16 mouse cellular contexts compared by ENCODE assay signal in genomic region chr16:96161336-96161735, GRCm38 (mm10).
"Had no signal": no experiment of that assay in that cellular context is flagged by ENCODE, and none has a peak within 500 bp of the region (broad histone marks: within the 10 kb centered on the region; RNA-seq: fewer than 3 reads in every experiment).

No protein-coding gene starts in this region.

- H3K27ac ChIP-seq: kidney, postnatal 0 days; layer of hippocampus, adult 2 months; limb, embryonic 10.5 days; liver, embryonic 15.5 days; midbrain, embryonic 10.5 days; neural tube, embryonic 15.5 days had no signal

- H3K36me3 ChIP-seq: neural tube, embryonic 15.5 days had no signal

- H3K4me2 ChIP-seq: liver, embryonic 11.5 days; liver, embryonic 15.5 days; neural tube, embryonic 15.5 days had no signal

- H3K9ac ChIP-seq: liver, embryonic 15.5 days; neural tube, embryonic 15.5 days had no signal

- H3K4me3 ChIP-seq: layer of hippocampus, adult 2 months; limb, embryonic 10.5 days; liver, embryonic 15.5 days; midbrain, embryonic 10.5 days; myocyte; neural tube, embryonic 15.5 days had no signal

- H3K27me3 ChIP-seq: neural tube, embryonic 15.5 days had no signal

- H3K9me3 ChIP-seq: limb, embryonic 10.5 days; liver, embryonic 15.5 days; midbrain, embryonic 10.5 days; neural tube, embryonic 15.5 days had no signal

- ATAC-seq: lung, postnatal 0 days had no signal

- DNase-seq: lung, adult 2 months; lung, postnatal 4 days; midbrain, embryonic 14.5 days; right cerebral cortex, adult 18-20 months; right cerebral cortex, postnatal 25 days; thymus, adult 18-20 months; thymus, postnatal 25 days had no signal
